In the genomic region with DNA sequence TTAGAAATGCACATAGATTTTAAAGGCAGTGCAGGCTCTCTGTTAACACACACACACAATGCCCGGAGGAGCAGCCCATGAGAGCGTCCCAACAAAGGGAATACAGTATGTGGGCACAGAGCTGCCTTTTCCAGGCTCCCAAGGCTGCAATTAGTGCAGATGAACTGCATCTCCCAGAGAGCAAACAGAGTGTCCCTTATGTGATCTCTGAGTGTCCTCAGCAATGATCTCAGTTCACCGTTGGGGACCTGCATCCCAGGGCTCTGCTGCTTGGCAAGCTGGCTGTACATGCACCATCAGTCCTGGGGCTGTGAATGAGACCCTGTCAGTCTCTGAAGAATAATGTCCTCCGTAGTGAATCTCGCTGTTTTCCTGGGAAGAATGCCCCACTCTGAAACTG, we compare ENCODE assay signal across 10 mouse cellular contexts.
DNase-seq lines count a peak whose midpoint lies in the region; ATAC-seq and TF ChIP-seq lines count a peak whose summit lies in the region.
"Had no signal": no experiment of that assay in that cellular context is flagged by ENCODE, and none has a peak within 500 bp of the region (broad histone marks: within the 10 kb centered on the region; RNA-seq: fewer than 3 reads in every experiment).

No protein-coding gene starts in this region.

- ATAC-seq in forebrain, embryonic 15.5 days (replicated peaks), result peak; percentile 61; the same call in 1 of the 2 replicates
- ATAC-seq in forebrain, postnatal 0 days, result peak; percentile 76
- peak; percentile 80 for ATAC-seq in midbrain, embryonic 15.5 days (replicated peaks)

- H3K4me2 ChIP-seq in forebrain, embryonic 15.5 days (replicated peaks), result no peak overlapping the region
- H3K4me2 ChIP-seq in forebrain, postnatal 0 days (ENCODE audit: low read depth), result no peak overlapping the region
- H3K4me2 ChIP-seq in midbrain, embryonic 15.5 days, result no peak overlapping the region

- no peaks in the 10 kb centered on the region for H3K36me3 ChIP-seq in forebrain, embryonic 15.5 days
- H3K36me3 ChIP-seq in forebrain, embryonic 10.5 days (replicated peaks), result no peaks in the 10 kb centered on the region
- H3K36me3 ChIP-seq in forebrain, postnatal 0 days (ENCODE audit: insufficient read depth), result no peaks in the 10 kb centered on the region
- H3K36me3 ChIP-seq in midbrain, embryonic 15.5 days (replicated peaks), result no peaks in the 10 kb centered on the region
- H3K36me3 ChIP-seq: lung, embryonic 15.5 days had no signal

- 0 out of 2 replicates have a peak overlapping the region, but pooled peaks have one; percentile 14 for H3K27ac ChIP-seq in forebrain, embryonic 15.5 days (replicated peaks)
- H3K27ac ChIP-seq in forebrain, embryonic 10.5 days, result no peak overlapping the region
- no peak overlapping the region for H3K27ac ChIP-seq in forebrain, postnatal 0 days (ENCODE audit: low read depth, low read length)
- H3K27ac ChIP-seq in midbrain, embryonic 15.5 days, result peak overlapping the region; percentile 23; the same call in 1 of the 2 replicates
- H3K27ac ChIP-seq: lung, embryonic 15.5 days had no signal

- no peaks in the 10 kb centered on the region for H3K9me3 ChIP-seq in forebrain, embryonic 15.5 days
- H3K9me3 ChIP-seq in forebrain, embryonic 10.5 days, result no peaks in the 10 kb centered on the region
- H3K9me3 ChIP-seq in forebrain, postnatal 0 days (ENCODE audit: low read length), result no peaks in the 10 kb centered on the region
- no peaks in the 10 kb centered on the region for H3K9me3 ChIP-seq in midbrain, embryonic 15.5 days
- H3K9me3 ChIP-seq: lung, embryonic 15.5 days had no signal

- H3K27me3 ChIP-seq in forebrain, embryonic 15.5 days, result no peaks in the 10 kb centered on the region
- H3K27me3 ChIP-seq in forebrain, embryonic 10.5 days (ENCODE audit: poor library complexity, severe bottlenecking), result no peaks in the 10 kb centered on the region
- H3K27me3 ChIP-seq in forebrain, postnatal 0 days (ENCODE audit: insufficient read depth, low read length), result no peaks in the 10 kb centered on the region
- H3K27me3 ChIP-seq in midbrain, embryonic 15.5 days (replicated peaks), result no peaks in the 10 kb centered on the region
- H3K27me3 ChIP-seq: lung, embryonic 15.5 days had no signal

- WGBS in forebrain, embryonic 15.5 days, result 39% methylated on average over 5 of the region's 5 CpGs
- WGBS in forebrain, embryonic 10.5 days, result 67% methylated on average over 5 of the region's 5 CpGs
- 30% methylated on average over 5 of the region's 5 CpGs for WGBS in forebrain, postnatal 0 days
- WGBS in midbrain, embryonic 15.5 days, result 48% methylated on average over 5 of the region's 5 CpGs

- H3K4me1 ChIP-seq in forebrain, embryonic 15.5 days, result peaks cover 10% of the 10 kb centered on the region
- no peaks in the 10 kb centered on the region for H3K4me1 ChIP-seq in forebrain, embryonic 10.5 days
- no peaks in the 10 kb centered on the region for H3K4me1 ChIP-seq in forebrain, postnatal 0 days (ENCODE audit: insufficient read depth)
- no peaks in the 10 kb centered on the region for H3K4me1 ChIP-seq in midbrain, embryonic 15.5 days
- H3K4me1 ChIP-seq: lung, embryonic 15.5 days had no signal

- TF ChIP-seq CTCF in forebrain, postnatal 0 days (IDR thresholded peaks at IDR 0.05; ENCODE audit: low read depth), result no peak

- H3K4me3 ChIP-seq in forebrain, embryonic 15.5 days, result no peak overlapping the region
- no peak overlapping the region for H3K4me3 ChIP-seq in forebrain, embryonic 10.5 days
- no peak overlapping the region for H3K4me3 ChIP-seq in forebrain, postnatal 0 days (ENCODE audit: low read depth, low read length)
- no peak overlapping the region for H3K4me3 ChIP-seq in midbrain, embryonic 15.5 days
- H3K4me3 ChIP-seq: lung, embryonic 15.5 days had no signal

- DNase-seq in forebrain, embryonic 10.5 days (ENCODE audit: extremely low spot score, low spot score), result no peak
- DNase-seq in brain, adult 2 months (ENCODE audit: low read depth, low spot score), result peak; percentile 53
- peak; percentile 4 for DNase-seq in forebrain, postnatal 0 days
- no peak for DNase-seq in thymus, postnatal 14 days
- no peak for DNase-seq in thymus, postnatal 4 days
- no peak for DNase-seq in urinary bladder, postnatal 25 days (ENCODE audit: low spot score)
- DNase-seq: kidney, postnatal 36 days had no signal

- no peak overlapping the region for H3K9ac ChIP-seq in forebrain, embryonic 15.5 days (replicated peaks)
- H3K9ac ChIP-seq in forebrain, postnatal 0 days, result no peak overlapping the region
- H3K9ac ChIP-seq in midbrain, embryonic 15.5 days, result no peak overlapping the region
- H3K9ac ChIP-seq: lung, embryonic 15.5 days had no signal

Comparison
In these comparisons a context has a peak if more than half of its experiments do, and no peak if none do; other contexts are left out.
1. H3K27ac ChIP-seq: peak in forebrain, embryonic 15.5 days (single experiment) and midbrain, embryonic 15.5 days (single experiment); none in forebrain, embryonic 10.5 days (single experiment) and forebrain, postnatal 0 days (single experiment).
2. DNase-seq: peak in brain, adult 2 months (single experiment) and forebrain, postnatal 0 days (single experiment); none in forebrain, embryonic 10.5 days (single experiment), thymus, postnatal 14 days (single experiment), thymus, postnatal 4 days (single experiment) and urinary bladder, postnatal 25 days (single experiment).
3. Peak in every context shown above with its lines, with median percentiles within 50 percentile points of each other: ATAC-seq.